Mouse (Mus musculus) T-cell, adult 2 months (primary cell): Measurements from ENCODE around the gene Ppfia1.

ENCODE experiments used
- DNase-seq: peaks from one replicate; pipeline ENCODE4 v3.0.0; 2022; ENCODE audit warnings: low spot score

The Ppfia1 gene

GRCm38 (mm10) chr7:144553237-144554122, at the start of gene Ppfia1:
Gene Ppfia1, minus strand, starts transcription at chr7:144553729.
- peak; percentile 98 for DNase-seq

GRCm38 (mm10) chr7:144600333-144600900, 46.9 kb upstream of the Ppfia1 start:
- no peak for DNase-seq

DNA sequence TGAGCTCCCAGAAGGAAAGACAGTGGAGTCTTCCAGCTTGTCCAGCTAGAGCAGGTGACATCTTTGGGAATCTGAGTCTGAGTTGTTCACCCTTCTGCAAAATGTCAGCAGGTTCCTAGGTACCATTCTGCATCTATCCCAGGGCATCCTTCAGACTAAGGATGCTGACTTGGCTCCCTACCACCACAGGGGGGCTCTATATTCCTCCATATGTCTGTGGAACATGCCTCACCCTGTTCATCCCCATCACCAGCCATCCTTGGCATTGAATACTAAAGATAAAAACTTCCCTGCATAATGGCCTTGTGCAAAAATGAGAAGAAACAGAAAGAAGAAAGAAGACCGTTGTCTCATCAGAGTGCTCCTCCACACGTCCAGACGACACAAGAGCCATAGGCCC, 36.0 kb upstream of the Ppfia1 start:
- no peak for DNase-seq

- DNase-seq: no peak
These were observed 33.8 kb upstream of the Ppfia1 start for GRCm38 (mm10) chr7:144587291-144587690.

- DNase-seq: peak; percentile 18
These were observed 32.1 kb upstream of the Ppfia1 start for GRCm38 (mm10) chr7:144585648-144586047.

DNA sequence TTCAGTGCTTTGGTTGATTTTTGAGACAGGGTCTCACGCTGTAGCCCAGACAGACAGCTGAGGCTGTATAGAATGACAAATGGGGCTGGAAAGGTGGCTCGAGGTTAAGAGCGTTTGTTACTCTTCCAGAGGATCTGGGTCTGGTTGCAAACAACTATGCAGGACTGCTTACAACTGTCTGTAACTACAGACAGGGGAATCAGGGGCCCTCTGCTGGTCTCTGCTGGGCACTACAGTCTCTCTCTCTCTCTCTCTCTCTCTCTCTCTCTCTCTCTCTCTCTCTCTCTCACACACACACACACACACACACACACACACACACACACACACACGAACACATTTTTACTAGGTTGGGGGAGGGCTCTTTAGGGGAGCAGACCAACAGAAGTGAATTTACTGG, 30.1 kb upstream of the Ppfia1 start:
- peak; percentile 61 for DNase-seq

DNA sequence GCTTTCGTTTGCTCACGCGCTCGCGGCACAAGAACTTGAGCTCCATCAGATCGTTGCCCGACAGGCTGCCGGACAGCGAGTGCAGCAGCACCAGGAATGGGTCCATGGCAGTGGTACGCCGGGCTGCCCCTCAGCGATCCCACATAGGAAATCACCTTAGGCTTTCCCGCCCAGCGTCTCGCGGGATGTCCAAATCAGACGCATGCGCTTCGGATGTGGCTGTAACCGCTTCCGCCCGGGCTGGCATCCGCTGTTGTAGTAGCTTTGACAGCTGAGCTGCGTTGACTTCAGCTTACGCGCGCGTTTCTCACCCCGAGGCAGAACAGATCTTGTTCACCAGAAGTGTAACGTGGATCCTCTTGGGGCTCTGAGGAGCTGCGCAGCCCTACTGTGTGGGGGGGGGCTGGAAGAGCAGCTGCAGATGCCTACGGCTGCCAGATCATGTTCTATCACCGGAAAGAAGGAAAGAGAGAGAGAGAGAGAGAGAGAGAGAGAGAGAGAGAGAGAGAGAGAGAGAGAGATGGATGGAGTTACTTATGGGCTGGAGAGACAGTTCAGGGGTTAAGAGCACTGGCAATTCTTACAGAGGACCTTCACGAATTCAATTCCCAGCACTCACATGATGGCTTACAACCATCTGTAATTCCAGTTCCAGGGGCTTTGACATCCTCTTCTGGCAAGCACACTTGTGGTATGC, 28.9 kb upstream of the Ppfia1 start, which contains the start of gene Fadd:
Gene Fadd, minus strand, starts transcription at position 180 of the 697 bp plus-strand sequence.
- peak; percentile 96 for DNase-seq

GRCm38 (mm10) chr7:144581559-144582283, 28.2 kb upstream of the Ppfia1 start:
- DNase-seq: peak; percentile 81

- DNase-seq: no peak
These were observed 24.3 kb upstream of the Ppfia1 start for GRCm38 (mm10) chr7:144577876-144578275.

- no peak for DNase-seq
These were observed 18.7 kb upstream of the Ppfia1 start for GRCm38 (mm10) chr7:144572234-144572633.

DNA sequence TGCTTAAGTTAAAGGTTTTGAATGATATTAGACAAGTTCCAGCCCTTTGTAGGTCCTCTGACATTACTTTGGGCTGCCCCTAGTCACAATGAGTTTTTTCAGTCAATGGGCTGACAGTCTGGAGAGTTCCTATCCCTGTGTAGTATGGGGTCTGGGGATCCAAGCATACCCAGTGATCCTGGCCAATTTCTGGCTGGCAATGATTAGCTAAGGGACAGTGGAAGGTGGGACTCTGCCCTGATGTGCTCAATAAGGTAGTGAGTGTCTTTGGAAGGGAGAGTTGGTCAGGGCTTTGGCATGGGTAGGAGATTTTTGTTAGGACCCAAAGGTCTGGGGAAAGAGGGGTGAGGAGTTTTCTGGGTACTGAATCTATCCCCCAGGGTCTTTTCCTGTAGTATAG, 18.1 kb upstream of the Ppfia1 start:
- DNase-seq: no peak

GRCm38 (mm10) chr7:144569428-144569827, 15.9 kb upstream of the Ppfia1 start:
- no peak for DNase-seq

DNA sequence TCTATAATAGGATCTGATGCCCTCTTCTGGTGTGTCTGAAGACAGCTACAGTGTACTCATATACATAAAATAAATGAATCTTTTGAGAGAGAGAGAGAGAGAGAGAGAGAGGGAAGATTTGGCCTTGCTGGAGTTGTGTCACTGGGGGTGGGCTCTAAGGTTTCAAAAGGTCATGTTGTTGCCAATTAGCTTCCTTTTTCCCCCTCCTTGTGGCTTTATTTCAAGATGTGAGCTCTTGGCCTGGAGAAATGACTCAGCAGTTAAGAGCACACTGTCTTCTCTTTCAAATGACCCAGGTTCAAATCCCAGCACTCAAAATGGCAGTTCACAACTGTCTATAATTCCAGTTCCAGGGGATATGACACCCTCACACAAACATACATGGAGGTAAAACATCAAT, 14.6 kb upstream of the Ppfia1 start:
- no peak for DNase-seq

DNA sequence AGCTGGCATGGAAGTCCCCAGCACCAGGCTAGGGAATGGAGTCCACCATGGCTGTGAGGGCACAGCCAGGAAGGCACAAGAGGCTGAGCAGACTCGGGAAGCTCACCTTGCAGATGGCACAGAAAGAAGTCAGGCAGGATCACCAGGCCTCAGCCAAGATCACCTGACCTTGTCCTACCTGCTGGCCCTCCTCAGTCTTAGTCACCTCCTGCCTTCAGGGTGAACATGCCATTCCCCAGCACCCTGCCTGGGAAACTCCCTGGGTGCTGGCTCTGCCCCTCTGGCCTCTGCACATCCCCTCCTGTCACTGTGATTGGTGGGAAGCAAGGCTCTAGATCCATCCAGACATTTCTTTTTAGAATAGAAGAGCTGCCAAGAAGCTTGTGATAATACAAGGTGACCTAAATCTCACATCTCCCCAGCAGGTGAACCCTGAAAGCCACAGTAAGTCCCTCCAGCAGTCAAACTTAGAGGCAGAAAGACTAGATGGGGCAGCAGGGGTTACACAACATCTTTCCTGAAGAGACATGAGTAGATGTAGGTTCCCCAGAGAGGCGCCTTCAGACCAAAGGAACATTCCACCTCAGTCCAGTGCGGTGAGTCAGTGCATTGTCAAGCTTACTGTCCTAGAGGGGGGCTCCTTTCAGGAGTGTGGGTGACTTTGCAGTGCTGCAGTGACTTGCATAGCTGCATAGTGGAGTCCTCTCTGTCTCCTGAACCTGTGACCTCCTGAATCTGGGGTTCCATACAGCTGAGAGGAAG, 13.6 kb upstream of the Ppfia1 start:
- DNase-seq: no peak

GRCm38 (mm10) chr7:144563456-144564155, 10.1 kb upstream of the Ppfia1 start:
- no peak for DNase-seq

GRCm38 (mm10) chr7:144562016-144562415, 8.5 kb upstream of the Ppfia1 start:
- no peak for DNase-seq

DNA sequence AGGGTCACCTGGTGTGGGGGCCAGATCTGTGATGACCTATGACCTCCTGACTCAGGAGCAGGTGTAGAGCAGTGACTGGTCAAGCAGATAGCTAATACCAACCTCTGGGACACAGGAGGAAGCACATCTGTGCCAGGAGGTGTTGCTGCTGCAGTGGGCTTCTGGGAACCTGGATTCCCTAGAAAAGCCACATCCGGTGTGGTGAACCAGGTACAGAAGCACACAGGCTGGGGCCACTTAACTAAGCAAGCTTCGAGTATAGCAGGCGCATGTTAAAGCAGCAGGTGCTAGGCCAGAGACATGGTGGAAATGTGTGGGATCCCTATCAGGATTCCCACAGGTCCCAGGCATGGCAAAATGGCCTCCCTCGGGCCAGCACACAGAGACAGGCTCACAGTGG, 7.1 kb upstream of the Ppfia1 start:
- DNase-seq: peak; percentile 50

GRCm38 (mm10) chr7:144558552-144558951, 5.0 kb upstream of the Ppfia1 start:
- no peak for DNase-seq

DNA sequence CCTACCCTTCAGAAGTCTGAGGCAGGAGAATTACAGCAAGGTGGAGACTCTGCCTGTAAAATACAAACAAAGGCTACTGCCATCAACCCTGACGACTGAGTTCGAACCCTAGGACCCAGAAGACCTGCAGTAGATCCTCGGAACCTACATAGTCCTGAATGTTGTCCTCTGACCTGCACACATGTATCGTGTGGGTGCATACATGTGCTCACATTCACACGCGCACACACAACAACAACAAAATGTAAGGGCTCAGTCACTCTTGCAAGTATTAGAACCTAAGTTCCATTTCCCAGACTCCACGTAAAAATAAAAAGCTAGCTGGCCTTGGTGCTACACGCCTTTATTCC, 569 bp upstream of the Ppfia1 start:
- no peak for DNase-seq

DNA sequence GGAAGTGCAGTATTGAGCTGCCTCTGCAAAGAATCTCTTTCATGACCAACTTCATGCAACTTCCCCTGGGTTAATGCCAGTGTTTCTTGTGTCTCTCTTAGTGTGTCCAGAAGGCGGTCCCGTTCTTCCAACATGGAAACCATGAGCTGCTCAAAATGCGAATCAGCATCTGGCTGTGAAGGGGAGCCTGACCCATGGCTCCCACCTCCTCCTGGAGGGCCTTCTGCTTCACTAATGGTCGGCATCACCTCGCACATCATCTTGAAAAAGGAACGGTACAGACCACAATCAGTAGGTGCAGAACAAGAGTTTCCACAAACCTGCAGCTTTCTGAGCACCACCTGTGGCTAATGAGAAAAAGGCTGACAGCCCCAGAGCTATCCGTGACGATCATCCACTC, 1.3 kb downstream of the Ppfia1 start:
- no peak for DNase-seq

- no peak for DNase-seq
These were observed 2.7 kb downstream of the Ppfia1 start for GRCm38 (mm10) chr7:144550811-144551210.
